ENCODE assay signal across 10 mouse cellular contexts in genomic region chr13:83719635-83720291, GRCm38 (mm10).
DNase-seq lines count a peak whose midpoint lies in the region; ATAC-seq lines count a peak whose summit lies in the region.
"Had no signal": no experiment of that assay in that cellular context is flagged by ENCODE, and none has a peak within 500 bp of the region (broad histone marks: within the 10 kb centered on the region; RNA-seq: fewer than 3 reads in every experiment).

No protein-coding gene starts in this region.

- no peak for ATAC-seq in hindbrain, embryonic 16.5 days
- ATAC-seq in neural tube, embryonic 15.5 days (ENCODE audit: low FRiP score), result no peak

- 2% methylated on average over 24 of the region's 24 CpGs for WGBS in embryonic facial prominence, embryonic 10.5 days
- WGBS in hindbrain, embryonic 16.5 days, result 5% methylated on average over 24 of the region's 24 CpGs
- 2% methylated on average over 24 of the region's 24 CpGs for WGBS in neural tube, embryonic 15.5 days

- peak; percentile 9 for DNase-seq in layer of hippocampus, adult 9-10 months (ENCODE audit: low spot score)
- DNase-seq in layer of hippocampus, adult 11-12 months (ENCODE audit: low spot score), result no peak
- DNase-seq in embryonic facial prominence, embryonic 10.5 days (ENCODE audit: low spot score), result no peak
- DNase-seq in kidney, adult 18-20 months, result no peak
- DNase-seq in testis, postnatal 10 days (ENCODE audit: low spot score), result no peak
- no peak for DNase-seq in frontal cortex, postnatal 10 days (ENCODE audit: low spot score in 2 of 2)
- DNase-seq: heart, postnatal 4 days had no signal

- peak overlapping the region; percentile 54; the same call in 1 of the 2 replicates for H3K4me3 ChIP-seq in embryonic facial prominence, embryonic 10.5 days
- peak overlapping the region; percentile 42 for H3K4me3 ChIP-seq in hindbrain, embryonic 16.5 days (ENCODE audit: low read length)
- peak overlapping the region; percentile 64 for H3K4me3 ChIP-seq in neural tube, embryonic 15.5 days (replicated peaks)
- H3K4me3 ChIP-seq: liver, embryonic 15.5 days had no signal

- no peaks in the 10 kb centered on the region for H3K9me3 ChIP-seq in embryonic facial prominence, embryonic 10.5 days
- H3K9me3 ChIP-seq in hindbrain, embryonic 16.5 days (ENCODE audit: control insufficient read depth, low read length), result no peaks in the 10 kb centered on the region
- no peaks in the 10 kb centered on the region for H3K9me3 ChIP-seq in neural tube, embryonic 15.5 days (replicated peaks)
- H3K9me3 ChIP-seq: liver, embryonic 15.5 days had no signal

- H3K9ac ChIP-seq in hindbrain, embryonic 16.5 days (ENCODE audit: low read depth, low read length), result peak overlapping the region; percentile 88
- peak overlapping the region; percentile 90 for H3K9ac ChIP-seq in neural tube, embryonic 15.5 days (replicated peaks)
- H3K9ac ChIP-seq: liver, embryonic 15.5 days had no signal

- peak overlapping the region; percentile 75 for H3K4me2 ChIP-seq in hindbrain, embryonic 16.5 days (ENCODE audit: low read length)
- peak overlapping the region; percentile 67 for H3K4me2 ChIP-seq in neural tube, embryonic 15.5 days
- H3K4me2 ChIP-seq: liver, embryonic 15.5 days had no signal

- H3K27me3 ChIP-seq in embryonic facial prominence, embryonic 10.5 days (replicated peaks; ENCODE audit: low read depth, poor library complexity, severe bottlenecking), result peaks cover 100% of the 10 kb centered on the region
- no peaks in the 10 kb centered on the region for H3K27me3 ChIP-seq in hindbrain, embryonic 16.5 days (replicated peaks; ENCODE audit: control insufficient read depth, insufficient read depth, low read length)
- 0 out of 2 replicates have a peak, but pooled peaks cover 2% of the 10 kb centered on the region for H3K27me3 ChIP-seq in neural tube, embryonic 15.5 days (replicated peaks)

- H3K27ac ChIP-seq in embryonic facial prominence, embryonic 10.5 days (replicated peaks), result no peak overlapping the region
- peak overlapping the region; percentile 99 for H3K27ac ChIP-seq in hindbrain, embryonic 16.5 days (ENCODE audit: low read depth, low read length)
- H3K27ac ChIP-seq in neural tube, embryonic 15.5 days (replicated peaks), result peak overlapping the region; percentile 92
- H3K27ac ChIP-seq: liver, embryonic 15.5 days had no signal

- H3K4me1 ChIP-seq in embryonic facial prominence, embryonic 10.5 days, result peaks cover 15% of the 10 kb centered on the region
- no peaks in the 10 kb centered on the region for H3K4me1 ChIP-seq in hindbrain, embryonic 16.5 days (ENCODE audit: control insufficient read depth, insufficient read depth, low read depth, low read length)
- H3K4me1 ChIP-seq in neural tube, embryonic 15.5 days, result no peaks in the 10 kb centered on the region

- no peaks in the 10 kb centered on the region for H3K36me3 ChIP-seq in embryonic facial prominence, embryonic 10.5 days (replicated peaks)
- H3K36me3 ChIP-seq in hindbrain, embryonic 16.5 days (ENCODE audit: control insufficient read depth, insufficient read depth, low read length), result no peaks in the 10 kb centered on the region
- H3K36me3 ChIP-seq in neural tube, embryonic 15.5 days, result no peaks in the 10 kb centered on the region
- H3K36me3 ChIP-seq: liver, embryonic 15.5 days had no signal
